Comparison of ENCODE assay signal across 7 mouse cellular contexts in genomic region chr7:75110689-75111088, GRCm38 (mm10).
A peak's percentile ranks its signal among the peaks of the same experiment; 100 is the strongest.
DNase-seq lines count a peak whose midpoint lies in the region; ATAC-seq and TF ChIP-seq lines count a peak whose summit lies in the region.

No protein-coding gene starts in this region.

- H3K27me3 ChIP-seq in Patski, result peaks cover 4% of the 10 kb centered on the region
- H3K27me3 ChIP-seq in cerebellum, adult 2 months (ENCODE audit: control insufficient read depth, insufficient read depth, low read length), result no peaks in the 10 kb centered on the region

- intact Hi-C loops in left cerebral cortex, postnatal 25 days (cut with DNase I), result loop anchor here (2.0 kb wide), 2 partner anchors 556 to 740 kb away; partner anchors contain the start of gene Slco3a1

- ATAC-seq in Patski, result peak; percentile 74

- H3K4me3 ChIP-seq in cerebellum, adult 2 months (replicated peaks; ENCODE audit: insufficient read depth, low read depth, low read length), result no peak overlapping the region

- TF ChIP-seq CTCF in Patski (IDR thresholded peaks at IDR 0.05), result peak; percentile 87
- peak; percentile 65; the same call in 1 of the 2 replicates for TF ChIP-seq CTCF in cerebellum, adult 2 months (IDR thresholded peaks at IDR 0.05; ENCODE audit: borderline replicate concordance, insufficient read depth, low read depth, low read length)

- POLR2A ChIA-PET in Patski (lab: Charles Lee), result interaction anchor here (0.6 kb wide), 1 partner anchor 683 kb away, joined by 5 read pairs; no protein-coding TSS in a partner anchor

- H3K4me1 ChIP-seq in cerebellum, adult 2 months (ENCODE audit: control insufficient read depth, insufficient read depth, low read length), result no peaks in the 10 kb centered on the region

- peak; percentile 13 for DNase-seq in ovary, postnatal 14 days (ENCODE audit: low spot score)
- no peak for DNase-seq in ovary, adult 18-20 months (ENCODE audit: low spot score)
- peak; percentile 42 for DNase-seq in Patski (ENCODE audit: low read depth, low spot score)
- DNase-seq in cerebellum, adult 2 months, result peak; percentile 70 to 91
- peak; percentile 27 for DNase-seq in gonadal fat pad, adult 2 months (ENCODE audit: low read depth)
- peak; percentile 53 to 77 for DNase-seq in left cerebral cortex, postnatal 25 days (ENCODE audit: low spot score in 2 of 2)
- DNase-seq in retina, postnatal 7 days (ENCODE audit: low read depth, low spot score), result peak; percentile 20

- TF ChIP-seq POLR2A in cerebellum, adult 2 months (IDR thresholded peaks at IDR 0.05; ENCODE audit: borderline replicate concordance, insufficient read depth, low read length), result no peak

- in situ Hi-C loops in Patski (cut with MboI; ENCODE audit: low pct_unique_long_range_greater_than_20kb), result loop anchor here (5.0 kb wide), 2 partner anchors 553 to 738 kb away; no protein-coding TSS in a partner anchor

- 4% methylated on average over 6 of the region's 6 CpGs for WGBS in cerebellum, adult 2 months

- CTCF ChIA-PET in Patski (lab: Charles Lee), result interaction anchor here (0.7 to 5.4 kb wide), 15 partner anchors 10 to 747 kb away, joined by 3 to 57 read pairs (median 3); no protein-coding TSS in a partner anchor

- no peak overlapping the region for H3K27ac ChIP-seq in cerebellum, adult 2 months (ENCODE audit: insufficient read depth, low read length)
